Mouse (Mus musculus): ENCODE data around the gene Clec2g.
"Not testable (repeated sequence)": the region's sequence is repeated elsewhere in the genome, so short reads cannot be mapped to it uniquely, and the experiment has no call there.

Gene Clec2g

DNA sequence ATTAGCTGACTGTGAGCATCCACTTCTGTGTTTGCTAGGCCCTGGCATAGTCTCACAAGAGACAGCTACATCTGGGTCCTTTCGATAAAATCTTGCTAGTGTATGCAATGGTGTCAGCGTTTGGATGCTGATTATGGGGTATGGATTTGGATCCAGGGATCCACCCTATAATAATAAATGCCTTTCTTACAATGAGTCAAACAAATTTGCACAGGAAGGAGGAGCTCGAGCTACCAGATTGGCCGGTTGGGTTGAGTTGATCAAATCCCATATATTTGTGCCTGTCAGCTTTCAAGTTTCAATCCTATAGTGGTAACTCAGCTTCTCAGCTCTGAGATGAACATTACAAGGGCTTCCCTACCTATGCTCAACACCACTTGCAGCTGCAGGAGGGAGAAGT, at the start of gene Clec2g:
TSS of gene Clec2g (plus strand) at position 301 of the 400 bp plus-strand sequence.
- not testable (repeated sequence) for DNase-seq

GRCm38 (mm10) chr6:128887091-128887790, 46.9 kb upstream of the Clec2g start, which contains the start of gene Clec2i:
TSS of gene Clec2i (plus strand) at chr6:128887588.
- DNase-seq, result not testable (repeated sequence)

- DNase-seq, result no peak
Measured at GRCm38 (mm10) chr6:128888834-128889233, 45.3 kb upstream of the Clec2g start.

- DNase-seq, result no peak
Measured at GRCm38 (mm10) chr6:128890948-128891355, 43.2 kb upstream of the Clec2g start, which contains the start of gene BC035044. TSS of gene BC035044 (minus strand) at chr6:128891126.

GRCm38 (mm10) chr6:128895404-128896001, 38.7 kb upstream of the Clec2g start:
- no peak for DNase-seq

GRCm38 (mm10) chr6:128900044-128900443, 34.1 kb upstream of the Clec2g start:
- no peak for DNase-seq

DNA sequence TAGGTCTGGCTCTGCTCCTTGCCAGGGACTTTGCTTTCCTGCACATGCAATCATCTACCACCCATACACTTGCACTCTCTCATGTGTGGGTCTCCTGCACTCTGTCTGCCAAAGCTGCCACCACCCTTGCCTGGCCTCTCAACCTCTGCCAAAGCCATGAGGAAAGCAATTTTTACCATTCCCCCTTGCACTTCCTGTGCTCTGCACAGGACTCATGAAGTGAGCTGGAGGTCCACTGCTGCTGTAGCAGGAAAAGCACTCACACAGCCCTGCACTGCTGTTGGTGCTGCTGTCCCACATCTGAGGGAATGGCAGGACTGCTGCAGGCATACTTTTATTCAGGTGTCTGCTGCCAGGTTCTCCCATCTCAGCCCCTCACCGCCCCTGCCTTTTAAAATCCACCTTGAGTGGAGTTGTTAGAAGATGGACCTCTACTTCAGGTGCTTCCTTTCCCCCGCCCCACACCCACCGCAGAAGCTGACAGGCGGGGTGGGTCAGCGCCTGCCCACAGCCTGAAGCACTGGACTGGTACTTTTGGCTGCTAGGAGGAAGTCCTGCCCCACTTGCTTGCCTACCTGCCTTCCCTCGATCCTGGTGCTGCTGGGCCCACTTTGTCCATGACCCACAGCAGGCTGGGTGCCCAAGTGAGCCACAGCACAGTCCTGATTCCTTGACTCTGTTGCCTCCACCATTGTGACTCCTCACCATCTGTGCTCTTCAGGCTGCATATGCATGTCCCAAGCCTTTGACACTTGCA, 33.2 kb upstream of the Clec2g start:
- not testable (repeated sequence) for DNase-seq

DNA sequence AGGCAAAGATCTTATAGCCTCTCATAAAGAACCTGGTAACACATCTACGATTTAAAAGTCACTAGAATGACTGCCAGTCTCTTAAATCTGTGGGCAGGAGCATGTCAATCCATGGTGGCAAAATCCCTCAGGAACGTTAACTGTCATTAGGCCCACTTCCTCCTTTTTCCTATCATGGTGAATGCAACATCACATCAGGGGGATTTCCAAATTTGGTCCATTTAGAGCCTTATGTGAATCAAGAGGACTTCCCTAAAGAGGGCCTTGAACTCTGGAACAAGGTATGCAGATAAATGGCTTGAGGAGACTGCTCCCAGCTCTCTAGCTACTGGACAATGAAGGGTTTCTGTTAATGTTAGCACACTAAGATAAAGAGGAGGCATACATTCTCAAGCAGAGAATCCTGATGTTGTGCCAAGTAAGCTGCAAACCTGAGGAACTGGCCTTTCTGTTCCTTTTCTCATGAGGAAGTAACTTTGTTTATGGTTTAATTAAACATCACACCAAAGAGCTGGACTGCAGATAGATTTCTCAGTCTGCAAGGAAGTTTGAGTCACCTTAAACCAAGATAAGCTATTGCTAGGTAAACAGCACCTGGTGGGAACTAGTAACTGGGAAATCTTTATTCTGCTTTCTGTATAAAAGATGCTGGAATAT, 20.5 kb upstream of the Clec2g start:
- no peak for DNase-seq

- DNase-seq, result no peak
Measured at GRCm38 (mm10) chr6:128917322-128917721, 16.9 kb upstream of the Clec2g start.

GRCm38 (mm10) chr6:128933050-128933449, 1.1 kb upstream of the Clec2g start:
- DNase-seq, result no peak

GRCm38 (mm10) chr6:128935889-128936665, 1.9 kb downstream of the Clec2g start:
- not testable (repeated sequence) for DNase-seq

DNA sequence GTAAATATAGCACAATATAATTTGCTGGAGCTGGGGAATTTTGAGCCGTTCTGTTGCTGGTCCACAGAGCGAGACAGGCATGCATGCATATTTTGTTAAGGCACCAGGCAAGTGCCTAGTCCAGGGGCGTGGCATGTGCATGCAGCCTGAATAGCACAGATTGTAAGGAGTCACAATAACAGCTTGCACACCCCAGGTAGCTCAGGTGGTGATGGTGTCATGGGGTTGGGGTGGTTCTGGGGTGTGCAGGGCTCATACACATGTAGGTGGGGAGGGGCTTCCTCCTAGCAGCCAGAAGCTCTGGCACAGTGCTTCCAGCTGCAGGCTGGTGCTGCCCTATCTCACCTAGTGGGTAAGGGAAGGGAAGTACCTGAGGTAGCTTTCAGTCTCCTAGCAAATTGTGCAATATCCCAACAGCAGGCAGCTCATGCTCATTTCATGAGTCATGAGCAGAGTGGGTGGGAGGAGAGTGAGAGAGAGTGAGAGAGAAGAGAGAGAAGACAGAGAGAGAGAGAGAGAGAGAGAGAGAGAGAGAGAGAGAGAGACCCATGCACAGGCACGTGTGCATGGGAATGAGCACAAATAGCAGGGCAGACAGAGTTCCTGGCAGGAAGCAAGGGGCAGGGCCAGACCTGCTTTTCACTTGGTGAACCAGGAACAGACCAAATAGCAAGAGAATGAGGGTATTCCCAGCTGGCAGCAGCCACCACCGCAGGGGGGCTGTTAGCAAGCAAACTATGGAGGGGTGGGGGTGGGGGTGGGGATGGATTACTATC, 7.7 kb downstream of the Clec2g start:
- DNase-seq, result no peak

GRCm38 (mm10) chr6:128945564-128945963, 11.4 kb downstream of the Clec2g start:
- DNase-seq, result no peak

- no peak for DNase-seq
Measured at GRCm38 (mm10) chr6:128961110-128961509, 26.9 kb downstream of the Clec2g start.

DNA sequence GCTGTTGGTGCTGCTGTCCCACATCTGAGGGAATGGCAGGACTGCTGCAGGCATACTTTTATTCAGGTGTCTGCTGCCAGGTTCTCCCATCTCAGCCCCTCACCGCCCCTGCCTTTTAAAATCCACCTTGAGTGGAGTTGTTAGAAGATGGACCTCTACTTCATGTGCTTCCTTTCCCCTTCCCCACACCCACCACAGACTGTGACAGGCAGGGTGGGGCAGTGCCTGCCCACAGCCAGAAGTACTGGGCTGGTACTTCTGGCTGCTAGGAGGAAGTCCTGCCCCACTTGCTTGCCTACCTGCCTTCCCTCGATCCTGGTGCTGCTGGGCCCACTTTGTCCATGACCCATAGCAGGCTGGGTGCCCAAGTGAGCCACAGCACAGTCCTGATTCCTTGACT, 27.9 kb downstream of the Clec2g start:
- DNase-seq, result not testable (repeated sequence)

- DNase-seq, result no peak
Measured at GRCm38 (mm10) chr6:128964519-128964918, 30.3 kb downstream of the Clec2g start.

DNA sequence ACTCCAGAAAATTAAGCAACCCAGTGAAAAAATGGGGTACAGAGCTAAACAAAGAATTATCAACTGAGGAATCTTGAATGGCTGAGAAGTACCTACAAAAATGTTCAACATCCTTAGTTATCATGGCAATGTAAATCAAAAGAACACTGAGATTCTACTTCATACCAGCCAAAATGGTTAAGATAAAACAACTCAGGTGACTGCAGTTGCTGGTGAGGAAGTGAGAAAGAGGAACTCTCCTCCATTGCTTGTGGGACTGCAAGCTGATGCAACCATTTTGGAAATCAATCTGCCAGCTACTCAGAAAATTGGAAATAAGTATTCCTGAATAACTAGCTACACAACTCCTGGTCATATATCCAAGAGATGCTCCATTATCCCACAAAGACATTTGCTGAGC, 34.3 kb downstream of the Clec2g start:
- DNase-seq, result no peak

DNA sequence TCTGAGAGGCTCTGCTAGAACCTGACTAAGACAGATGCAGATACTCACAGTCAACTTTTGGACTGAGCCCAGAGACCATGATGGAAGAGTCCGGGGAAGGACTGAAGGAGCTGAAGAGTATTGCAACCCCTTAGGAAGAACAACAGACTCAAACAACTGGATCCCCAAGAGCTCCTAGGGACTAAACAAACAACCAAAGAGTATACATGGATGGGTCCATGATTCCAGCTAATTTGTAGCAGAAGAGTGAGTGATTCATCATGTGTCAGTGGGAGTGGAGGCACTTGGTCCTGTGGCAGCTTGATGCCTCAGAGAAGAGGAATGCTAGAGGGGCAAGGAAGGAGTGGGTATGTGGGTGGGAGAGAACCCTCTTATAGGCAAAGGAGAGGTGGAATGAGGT, 35.6 kb downstream of the Clec2g start:
- no peak for DNase-seq

GRCm38 (mm10) chr6:128970508-128971393, 36.6 kb downstream of the Clec2g start:
- DNase-seq, result not testable (repeated sequence)

DNA sequence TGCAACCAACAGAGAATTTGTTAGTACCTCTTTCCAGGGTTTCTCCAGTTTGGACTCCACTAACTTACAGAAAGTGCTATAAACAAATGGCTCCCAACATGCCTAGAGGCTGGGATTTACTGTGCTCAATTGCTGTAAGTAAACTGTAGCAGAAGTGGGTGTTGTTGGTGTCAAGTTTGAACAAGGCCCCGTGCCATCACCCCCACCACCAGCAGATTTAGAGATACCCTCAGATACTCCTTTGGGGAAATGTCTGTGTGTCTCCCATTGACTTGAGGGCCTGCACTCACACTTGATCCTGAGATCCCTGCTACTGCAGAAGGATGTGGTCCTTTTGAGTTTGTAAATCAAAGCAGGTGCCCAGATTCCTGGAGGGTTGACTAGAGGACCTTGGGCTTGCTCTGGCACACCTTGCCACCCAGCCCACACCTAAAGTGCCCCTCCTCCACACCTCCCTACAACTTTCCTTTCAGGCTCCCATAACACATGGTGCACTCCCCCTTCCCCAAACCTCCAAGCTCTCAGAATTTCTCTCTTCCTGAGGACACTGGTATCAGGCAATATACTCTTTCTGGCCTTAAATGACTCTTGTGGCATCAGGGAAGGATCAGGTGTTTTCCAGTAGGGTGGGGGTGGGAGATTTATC, 37.3 kb downstream of the Clec2g start:
- DNase-seq, result no peak

All from kidney, adult 18-20 months (tissue).